Mouse (Mus musculus) retina, embryonic 14.5 days (tissue): Measurements from ENCODE around the gene Zfp457.
A peak's percentile ranks its signal among the peaks of the same experiment; 100 is the strongest.
"Not testable (repeated sequence)": the region's sequence is repeated elsewhere in the genome, so short reads cannot be mapped to it uniquely, and the experiment has no call there.

ENCODE experiments used
- DNase-seq: peaks from one replicate; pipeline ENCODE4 v3.0.0-alpha.2; 2015; ENCODE audit warnings: low spot score

Gene Zfp457

GRCm38 (mm10) chr13:67305822-67306672, at the start of gene Zfp457:
TSS of gene Zfp457 (minus strand) at chr13:67306485.
- DNase-seq = peak; percentile 93

GRCm38 (mm10) chr13:67351854-67352253, 45.6 kb upstream of the Zfp457 start:
- DNase-seq = no peak

- no peak for DNase-seq
Observed at GRCm38 (mm10) chr13:67343422-67343821, 37.1 kb upstream of the Zfp457 start.

GRCm38 (mm10) chr13:67332877-67333276, 26.6 kb upstream of the Zfp457 start:
- no peak for DNase-seq

- DNase-seq = peak; percentile 81
Observed at GRCm38 (mm10) chr13:67332019-67332724, 25.9 kb upstream of the Zfp457 start, which contains the start of gene Zfp595. TSS of gene Zfp595 (minus strand) at chr13:67332570.

GRCm38 (mm10) chr13:67306718-67307117, 433 bp upstream of the Zfp457 start:
- DNase-seq = peak; percentile 39

- DNase-seq = peak; percentile 65
Observed at GRCm38 (mm10) chr13:67278314-67278713, 28.0 kb downstream of the Zfp457 start, which contains the start of gene Zfp458. TSS of gene Zfp458 (minus strand) at chr13:67278466.

GRCm38 (mm10) chr13:67269383-67270065, 36.8 kb downstream of the Zfp457 start:
- DNase-seq = not testable (repeated sequence)

- peak; percentile 79 for DNase-seq
Observed at GRCm38 (mm10) chr13:67268568-67269369, 37.5 kb downstream of the Zfp457 start.
